Mouse (Mus musculus): ENCODE measurements around the gene Ctcf. TPM values are rescaled to one million over a fixed set of nuclear protein-coding genes. Genes with fewer than 3 reads are reported as not detected.

Gene Ctcf
- total RNA-seq, 2 experiments from 2014 or later, result 54.2 to 55.2 TPM

- no peak for DNase-seq (ENCODE audit: low spot score in 2 of 2)
Measured at GRCm38 (mm10) chr8:105732186-105732585, 95.8 kb downstream of the Ctcf start.

Small RNAs within 50 kb of the gene (microRNA-seq; reads per million reads assigned to microRNA genes)
- gene Mir1966 (ENCODE audit: borderline number of aligned reads in 2 of 2), result 0 to 0.47 reads per million in 2 experiments

Other genes with a start within 250 kb of the Ctcf start
- gene Kctd19, start 223.1 kb upstream of the Ctcf start, total RNA-seq (2021), result under 1 TPM in 1 of 2 experiments, not detected in 1; 0.13 TPM
- 1 to 10 TPM; 3.3 to 4.5 TPM for gene Lrrc36, start 223.0 kb upstream of the Ctcf start, total RNA-seq (2021)
- gene Tppp3, start 165.0 kb upstream of the Ctcf start, total RNA-seq (2021), result 10 to 100 TPM; 24.0 to 43.0 TPM
- 10 to 100 TPM; 18.1 to 18.3 TPM for gene Zdhhc1, start 139.7 kb upstream of the Ctcf start, total RNA-seq (2021)
- gene Hsd11b2, start 117.8 kb upstream of the Ctcf start, total RNA-seq (2021), result under 1 TPM; 0.16 to 0.53 TPM
- 100 to 1,000 TPM; 118 to 121 TPM for gene Atp6v0d1, start 70.5 kb upstream of the Ctcf start, total RNA-seq (2021)
- gene Ripor1, start 31.3 kb upstream of the Ctcf start, total RNA-seq (2021), result 10 to 100 TPM; 25.9 to 32.9 TPM
- gene Agrp, start 825 bp downstream of the Ctcf start, total RNA-seq (2021), result 1 to 10 TPM; 3.3 to 5.3 TPM
- gene Carmil2, start 49.7 kb downstream of the Ctcf start, total RNA-seq (2021), result 1 to 10 TPM; 2.0 to 2.9 TPM
- gene Acd, start 64.5 kb downstream of the Ctcf start, total RNA-seq (2021), result 10 to 100 TPM; 21.1 to 23.9 TPM
- 10 to 100 TPM in 1 of 2 experiments, 1 to 10 TPM in 1; 7.5 to 14.2 TPM for gene Pard6a, start 64.6 kb downstream of the Ctcf start, total RNA-seq (2021)
- gene 4933405L10Rik, start 71.1 kb downstream of the Ctcf start, total RNA-seq (2021), result not detected
- 1 to 10 TPM; 3.0 to 3.5 TPM for gene Enkd1, start 71.6 kb downstream of the Ctcf start, total RNA-seq (2021)
- 10 to 100 TPM in 1 of 2 experiments, 1 to 10 TPM in 1; 7.4 to 10.1 TPM for gene Gfod2, start 122.1 kb downstream of the Ctcf start, total RNA-seq (2021)
- 10 to 100 TPM; 20.1 to 24.7 TPM for gene Ranbp10, start 190.8 kb downstream of the Ctcf start, total RNA-seq (2021)
- not detected for gene Tsnaxip1, start 191.2 kb downstream of the Ctcf start, total RNA-seq (2021)
- 1 to 10 TPM; 5.9 to 6.5 TPM for gene Cenpt, start 216.7 kb downstream of the Ctcf start, total RNA-seq (2021)
- gene Thap11, start 218.6 kb downstream of the Ctcf start, total RNA-seq (2021), result 10 to 100 TPM; 35.7 to 38.6 TPM
- 10 to 100 TPM; 43.9 to 46.2 TPM for gene Nutf2, start 224.0 kb downstream of the Ctcf start, total RNA-seq (2021)
- 10 to 100 TPM; 35.0 to 36.7 TPM for gene Edc4, start 244.3 kb downstream of the Ctcf start, total RNA-seq (2021)

Measured in adrenal gland, adult 18-20 months (tissue).